Mouse (Mus musculus) neural tube, embryonic 15.5 days (tissue): ENCODE measurements around the gene Dnm2. TPM values are rescaled to one million over a fixed set of nuclear protein-coding genes. Genes with fewer than 3 reads are reported as not detected.

Source experiments
- ATAC-seq: fragments of 200-750 bp; cut with Nextera tagmentation; 2 replicates; pipeline ENCODE4 v1.8.0; 2017; ENCODE audit warnings: mild to moderate bottlenecking, moderate TSS enrichment, moderate library complexity; ENCODE audit not compliant: low FRiP score
- H3K27ac ChIP-seq: fragments of 300-500 bp; sonication (generic); replicated peaks from 2 replicates; pipeline ENCODE4 v1.5.1; 2015; ENCODE audit warnings: mild to moderate bottlenecking, inconsistent platforms
- H3K27me3 ChIP-seq: fragments of 300-500 bp; sonication (generic); replicated peaks from 2 replicates; pipeline ENCODE4 v1.6.1; 2015; ENCODE audit warnings: inconsistent platforms
- H3K36me3 ChIP-seq: fragments of 300-500 bp; sonication (generic); 2 replicates; pipeline ENCODE4 v1.6.1; 2015; ENCODE audit warnings: inconsistent platforms
- H3K4me1 ChIP-seq: fragments of 300-500 bp; sonication (generic); 2 replicates; pipeline ENCODE4 v1.6.1; 2015; ENCODE audit warnings: inconsistent platforms
- H3K4me2 ChIP-seq: fragments of 300-500 bp; sonication (generic); 2 replicates; pipeline ENCODE4 v1.6.1; 2015; ENCODE audit warnings: inconsistent platforms, mild to moderate bottlenecking, moderate library complexity
- H3K4me3 ChIP-seq: fragments of 300-500 bp; sonication (generic); replicated peaks from 2 replicates; pipeline ENCODE4 v1.5.1; 2015; ENCODE audit warnings: mild to moderate bottlenecking, inconsistent platforms
- H3K9ac ChIP-seq: fragments of 300-500 bp; sonication (generic); replicated peaks from 2 replicates; pipeline ENCODE4 v1.6.1; 2015; ENCODE audit warnings: mild to moderate bottlenecking, inconsistent platforms
- H3K9me3 ChIP-seq: fragments of 300-500 bp; sonication (generic); replicated peaks from 2 replicates; pipeline ENCODE4 v1.6.1; 2016; ENCODE audit warnings: inconsistent platforms
- WGBS: fragments of 180-500 bp; shearing (Covaris S2); methylation state at CpG from one replicate; pipeline ENCODE4 v1.1.7; 2015; ENCODE audit warnings: mixed read lengths; 5-methylcytosine and 5-hydroxymethylcytosine counted together
- polyA plus RNA-seq: library from polyadenylated mRNA; unstranded; fragments of >200 nt; fragmentation: Nextera tagmentation; extraction: Ambion mirVana; gene quantifications from 2 replicates; pipeline ENCODE4 v1.2.1, GENCODE M21; 2015

The Dnm2 gene
- polyA plus RNA-seq, 1 experiment from 2014 or later: 58.5 TPM

- ATAC-seq: no peak
- Histone ChIP-seq H3K27ac (no peak overlapping the region), H3K4me3 (no peak overlapping the region), H3K4me2 (no peak overlapping the region), H3K36me3 (peaks cover 42% of the 10 kb centered on the region), H3K27me3 (no peaks in the 10 kb centered on the region), H3K4me1 (no peaks in the 10 kb centered on the region), H3K9ac (no peak overlapping the region), H3K9me3 (no peaks in the 10 kb centered on the region)
- WGBS: 52% methylated on average over 2 of the region's 2 CpGs
Observed at GRCm38 (mm10) chr9:21493907-21494306, 69.2 kb downstream of the Dnm2 start.

GRCm38 (mm10) chr9:21494726-21495125 lies 70.0 kb downstream of the Dnm2 start:
- no peak for ATAC-seq
- no peak overlapping the region for H3K4me2 ChIP-seq
- no peaks in the 10 kb centered on the region for H3K9me3 ChIP-seq
- peaks cover 42% of the 10 kb centered on the region for H3K36me3 ChIP-seq
- no peaks in the 10 kb centered on the region for H3K4me1 ChIP-seq
- H3K27me3 ChIP-seq: no peaks in the 10 kb centered on the region
- no peak overlapping the region for H3K4me3 ChIP-seq
- no peak overlapping the region for H3K27ac ChIP-seq
- no peak overlapping the region for H3K9ac ChIP-seq
- 85% methylated on average over 9 of the region's 9 CpGs for WGBS

GRCm38 (mm10) chr9:21496308-21497049 lies 71.8 kb downstream of the Dnm2 start:
- Histone ChIP-seq H3K4me2 (no peak overlapping the region), H3K27ac (0 out of 2 replicates have a peak overlapping the region, but pooled peaks have one; percentile 33), H3K9ac (no peak overlapping the region), H3K4me3 (no peak overlapping the region), H3K4me1 (no peaks in the 10 kb centered on the region), H3K9me3 (no peaks in the 10 kb centered on the region), H3K36me3 (peaks cover 40% of the 10 kb centered on the region), H3K27me3 (no peaks in the 10 kb centered on the region)
- 88% methylated on average over 19 of the region's 19 CpGs for WGBS
- ATAC-seq: no peak

- WGBS: 92% methylated on average over 16 of the region's 16 CpGs
- peak overlapping the region; percentile 33; the same call in 1 of the 2 replicates for H3K27ac ChIP-seq
- H3K4me1 ChIP-seq: no peaks in the 10 kb centered on the region
- no peak overlapping the region for H3K9ac ChIP-seq
- H3K4me3 ChIP-seq: no peak overlapping the region
- H3K27me3 ChIP-seq: no peaks in the 10 kb centered on the region
- no peak for ATAC-seq
- no peaks in the 10 kb centered on the region for H3K9me3 ChIP-seq
- H3K36me3 ChIP-seq: peaks cover 44% of the 10 kb centered on the region
- no peak overlapping the region for H3K4me2 ChIP-seq
Observed at GRCm38 (mm10) chr9:21497050-21497542, 72.4 kb downstream of the Dnm2 start.

GRCm38 (mm10) chr9:21497664-21498063 lies 73.0 kb downstream of the Dnm2 start:
- H3K9ac ChIP-seq: no peak overlapping the region
- peaks cover 44% of the 10 kb centered on the region for H3K36me3 ChIP-seq
- no peaks in the 10 kb centered on the region for H3K4me1 ChIP-seq
- 0 out of 2 replicates have a peak overlapping the region, but pooled peaks have one; percentile 33 for H3K27ac ChIP-seq
- no peaks in the 10 kb centered on the region for H3K9me3 ChIP-seq
- H3K4me2 ChIP-seq: no peak overlapping the region
- WGBS: 95% methylated on average over 2 of the region's 2 CpGs
- no peaks in the 10 kb centered on the region for H3K27me3 ChIP-seq
- no peak overlapping the region for H3K4me3 ChIP-seq
- ATAC-seq: no peak

GRCm38 (mm10) chr9:21498284-21498902 lies 73.7 kb downstream of the Dnm2 start:
- Histone ChIP-seq H3K4me3 (no peak overlapping the region), H3K9me3 (no peaks in the 10 kb centered on the region), H3K4me2 (no peak overlapping the region), H3K27me3 (no peaks in the 10 kb centered on the region), H3K4me1 (no peaks in the 10 kb centered on the region), H3K9ac (no peak overlapping the region), H3K27ac (no peak overlapping the region), H3K36me3 (peaks cover 52% of the 10 kb centered on the region)
- ATAC-seq: no peak
- 89% methylated on average over 12 of the region's 12 CpGs for WGBS

- H3K36me3 ChIP-seq: peaks cover 69% of the 10 kb centered on the region
- no peak overlapping the region for H3K9ac ChIP-seq
- H3K27ac ChIP-seq: no peak overlapping the region
- 96% methylated on average over 8 of the region's 8 CpGs for WGBS
- no peaks in the 10 kb centered on the region for H3K27me3 ChIP-seq
- H3K4me2 ChIP-seq: no peak overlapping the region
- no peak overlapping the region for H3K4me3 ChIP-seq
- no peaks in the 10 kb centered on the region for H3K9me3 ChIP-seq
- no peaks in the 10 kb centered on the region for H3K4me1 ChIP-seq
- ATAC-seq: no peak
Observed at GRCm38 (mm10) chr9:21503352-21503751, 78.6 kb downstream of the Dnm2 start.

- Histone ChIP-seq H3K27me3 (no peaks in the 10 kb centered on the region), H3K4me3 (no peak overlapping the region), H3K9me3 (no peaks in the 10 kb centered on the region), H3K9ac (no peak overlapping the region), H3K4me1 (peaks cover 15% of the 10 kb centered on the region), H3K4me2 (no peak overlapping the region), H3K27ac (no peak overlapping the region), H3K36me3 (peaks cover 56% of the 10 kb centered on the region)
- ATAC-seq: no peak
Observed at GRCm38 (mm10) chr9:21505767-21506166, 81.1 kb downstream of the Dnm2 start.

GRCm38 (mm10) chr9:21507753-21508430 lies 83.2 kb downstream of the Dnm2 start:
- whole genome bisulfite sequencing: 90% methylated on average over 15 of the region's 15 CpGs
- no peak overlapping the region for H3K4me2 ChIP-seq
- peaks cover 50% of the 10 kb centered on the region for H3K36me3 ChIP-seq

GRCm38 (mm10) chr9:21508871-21509404 lies 84.2 kb downstream of the Dnm2 start:
- Histone ChIP-seq H3K9ac (peak overlapping the region; percentile 85), H3K4me1 (peaks cover 19% of the 10 kb centered on the region), H3K9me3 (no peaks in the 10 kb centered on the region), H3K4me2 (peak overlapping the region; percentile 74), H3K4me3 (peak overlapping the region; percentile 83), H3K36me3 (peaks cover 43% of the 10 kb centered on the region), H3K27ac (peak overlapping the region; percentile 94; the same call in 1 of the 2 replicates), H3K27me3 (no peaks in the 10 kb centered on the region)
- ATAC-seq: no peak
- 80% methylated on average over 7 of the region's 7 CpGs for WGBS

More at GRCm38 (mm10) chr9:21507753-21508430, 83.2 kb downstream of the Dnm2 start:
- Histone ChIP-seq H3K9ac (no peak overlapping the region), H3K27ac (no peak overlapping the region), H3K4me3 (no peak overlapping the region), H3K27me3 (no peaks in the 10 kb centered on the region), H3K4me1 (peaks cover 19% of the 10 kb centered on the region), H3K9me3 (no peaks in the 10 kb centered on the region)
- no peak for ATAC-seq

GRCm38 (mm10) chr9:21509772-21510688 lies 85.3 kb downstream of the Dnm2 start, which contains the start of gene Tmed1:
TSS of gene Tmed1 (minus strand) at chr9:21510252.
- peak; percentile 95 for ATAC-seq

More at GRCm38 (mm10) chr9:21509772-21510688, 85.3 kb downstream of the Dnm2 start, which contains the start of gene Tmed1:
- H3K9me3 ChIP-seq: no peaks in the 10 kb centered on the region
- H3K27ac ChIP-seq: peak within 1 kb of the TSS; percentile 94
- no peaks in the 10 kb centered on the region for H3K27me3 ChIP-seq
- H3K4me2 ChIP-seq: peak within 1 kb of the TSS; percentile 74
- H3K36me3 ChIP-seq: peaks cover 33% of the 10 kb centered on the region
- H3K4me1 ChIP-seq: peaks cover 19% of the 10 kb centered on the region
- peak within 1 kb of the TSS; percentile 85 for H3K9ac ChIP-seq
- WGBS: under 1% methylated on average over 44 of the region's 44 CpGs
- peak within 1 kb of the TSS; percentile 83 for H3K4me3 ChIP-seq
